Mouse (Mus musculus) liver, postnatal 0 days (tissue): Measurements from ENCODE around the gene Ccdc59.

ENCODE experiments used
- CTCF ChIP-seq: sonication (generic); IDR thresholded peaks from 2 replicates; pipeline ENCODE4 v1.5.1; 2016; ENCODE audit warnings: antibody characterized with exemption, low read depth
- EP300 ChIP-seq: IDR thresholded peaks from 2 replicates; pipeline ENCODE4 v1.6.1; 2016; ENCODE audit warnings: antibody characterized with exemption, low read depth, mild to moderate bottlenecking

DNA sequence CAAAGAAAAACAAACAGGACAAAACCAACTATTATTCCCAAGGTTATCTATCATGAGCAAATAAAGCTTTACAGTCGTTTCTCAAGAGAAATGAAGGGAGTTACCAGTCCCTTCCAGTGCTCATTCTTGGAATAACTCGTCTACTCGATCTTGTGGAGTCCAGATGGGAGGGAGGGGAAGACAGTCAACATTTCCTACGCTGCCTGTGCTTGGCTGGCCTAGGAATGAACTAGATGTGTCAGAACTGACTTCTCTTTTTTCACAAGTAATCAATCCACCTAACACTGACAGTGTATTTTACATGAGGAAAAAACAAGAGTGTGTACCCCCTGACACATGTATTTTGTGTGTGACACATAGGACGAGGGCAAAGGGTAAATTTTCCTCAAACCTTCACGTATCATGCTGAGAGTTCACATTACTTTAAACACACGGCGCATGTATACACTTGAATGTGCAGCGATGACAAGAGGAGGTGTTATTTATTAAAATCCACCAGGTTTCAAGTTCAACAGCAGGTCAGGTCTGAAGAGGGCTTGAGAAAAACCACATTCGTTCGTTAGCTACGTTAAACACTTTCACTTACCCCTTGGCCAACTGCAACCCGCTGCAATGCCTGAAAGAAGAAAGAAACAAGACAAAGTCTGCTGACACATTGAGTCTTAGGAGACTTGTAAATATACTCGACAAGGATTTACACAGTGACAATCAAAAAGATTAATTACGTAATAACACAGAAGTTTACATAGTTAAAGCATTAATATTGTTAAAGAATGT is 46.9 kb upstream of the Ccdc59 start:
- no peak for TF ChIP-seq CTCF
- TF ChIP-seq EP300 = no peak
